Mouse (Mus musculus): ENCODE results near the gene Tmed10.

Tmed10 gene

GRCm38 (mm10) chr12:85308651-85309050 lies 66.0 kb downstream of the Tmed10 start:
- DNase-seq (ENCODE audit: low spot score in 2 of 2): no peak

GRCm38 (mm10) chr12:85305247-85305892 lies 69.3 kb downstream of the Tmed10 start:
- DNase-seq (ENCODE audit: low spot score in 2 of 2): peak; percentile 72 to 87

DNA sequence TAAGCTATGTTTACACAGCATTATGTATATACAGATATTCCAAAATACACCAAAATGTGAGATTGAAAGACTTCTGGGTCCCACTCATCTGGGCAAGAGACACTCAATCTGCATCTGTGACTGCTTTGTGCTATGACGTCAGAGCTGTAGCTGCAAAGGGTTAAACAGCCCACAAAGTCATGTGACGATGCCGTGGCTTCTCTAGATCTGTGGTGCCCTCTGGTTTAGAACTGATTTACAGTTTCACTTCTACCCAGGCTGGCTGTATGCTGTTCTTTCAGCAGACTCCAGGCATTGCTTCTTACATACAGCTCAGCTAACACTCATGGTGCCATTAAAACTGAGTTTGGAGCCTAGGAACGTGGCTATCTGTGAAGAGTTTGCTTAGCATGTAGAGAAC lies 69.9 kb downstream of the Tmed10 start:
- peak in 1 of 2 experiments; percentile 49 for DNase-seq (ENCODE audit: low spot score in 2 of 2)

- DNase-seq (ENCODE audit: low spot score in 2 of 2): no peak
Observed at GRCm38 (mm10) chr12:85303256-85303655, 71.4 kb downstream of the Tmed10 start.

DNA sequence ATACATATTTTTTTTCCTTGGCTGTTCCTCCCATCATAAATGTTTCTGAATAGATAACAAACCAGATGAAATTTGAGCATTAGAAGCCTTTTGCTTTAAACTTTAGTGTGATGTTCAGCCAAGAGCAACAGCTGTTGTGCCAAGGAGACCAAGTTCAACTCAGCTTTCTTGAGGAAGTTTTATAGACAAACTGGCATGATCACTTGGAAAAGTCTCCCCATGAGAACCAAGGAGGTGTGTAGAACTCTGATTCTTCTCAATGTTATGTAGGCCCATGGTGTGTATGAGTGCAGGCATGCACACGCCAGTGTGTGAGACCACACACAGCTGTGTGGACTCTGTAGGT lies 75.8 kb downstream of the Tmed10 start:
- no peak for DNase-seq (ENCODE audit: low spot score in 2 of 2)

GRCm38 (mm10) chr12:85298127-85298834 lies 76.4 kb downstream of the Tmed10 start:
- DNase-seq (ENCODE audit: low spot score in 2 of 2): no peak

GRCm38 (mm10) chr12:85297345-85297997 lies 77.2 kb downstream of the Tmed10 start:
- DNase-seq (ENCODE audit: low spot score in 2 of 2): no peak

DNA sequence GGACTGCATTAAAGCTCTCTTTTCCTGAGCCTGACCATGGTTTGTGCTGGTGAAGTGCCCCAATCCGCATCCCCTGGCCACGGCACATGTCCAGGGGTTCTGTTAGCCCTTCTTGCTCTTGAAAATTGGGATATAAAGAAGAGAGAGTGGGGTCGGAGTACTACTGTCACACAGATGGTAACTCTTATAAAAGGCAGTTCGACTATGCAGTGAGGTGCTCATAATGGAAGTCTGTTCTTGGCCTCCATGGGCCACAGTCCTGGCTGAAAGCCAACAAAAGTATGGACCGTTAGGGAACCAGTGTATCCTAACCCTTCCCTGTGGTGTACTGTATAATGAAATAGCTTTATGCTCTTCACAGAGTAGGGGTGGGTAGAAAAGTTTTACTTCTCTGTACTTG lies 77.7 kb downstream of the Tmed10 start:
- no peak for DNase-seq (ENCODE audit: low spot score in 2 of 2)

- no peak for DNase-seq (ENCODE audit: low spot score in 2 of 2)
Observed at GRCm38 (mm10) chr12:85295506-85295905, 79.1 kb downstream of the Tmed10 start.

- no peak for DNase-seq (ENCODE audit: low spot score in 2 of 2)
Observed at GRCm38 (mm10) chr12:85292906-85293305, 81.7 kb downstream of the Tmed10 start.

GRCm38 (mm10) chr12:85292288-85292687 lies 82.4 kb downstream of the Tmed10 start:
- no peak for DNase-seq (ENCODE audit: low spot score in 2 of 2)

GRCm38 (mm10) chr12:85291541-85291940 lies 83.1 kb downstream of the Tmed10 start:
- no peak for DNase-seq (ENCODE audit: low spot score in 2 of 2)

GRCm38 (mm10) chr12:85290633-85291032 lies 84.0 kb downstream of the Tmed10 start:
- no peak for DNase-seq (ENCODE audit: low spot score in 2 of 2)

Data from spleen, postnatal 10 days (tissue).